Mouse (Mus musculus) cerebellum, postnatal 25 days (tissue): ENCODE results near the gene Acvr1b.

Experiments
- DNase-seq, 2 experiments: peaks; one replicate each; pipeline ENCODE4 v3.0.0; 2021; ENCODE audit warnings: mixed read lengths in 2 of 2

Acvr1b gene

GRCm38 (mm10) chr15:101233183-101233582 is 59.3 kb downstream of the Acvr1b start:
- DNase-seq, result peak in 1 of 2 experiments; percentile 31

- no peak for DNase-seq
These were observed 59.9 kb downstream of the Acvr1b start for GRCm38 (mm10) chr15:101233641-101234275.

- peak in 1 of 2 experiments; percentile 27 for DNase-seq
These were observed 60.9 kb downstream of the Acvr1b start for GRCm38 (mm10) chr15:101234611-101235341.

GRCm38 (mm10) chr15:101235342-101235698 is 61.5 kb downstream of the Acvr1b start:
- DNase-seq, result no peak

- no peak for DNase-seq
These were observed 62.0 kb downstream of the Acvr1b start for GRCm38 (mm10) chr15:101235728-101236327.

GRCm38 (mm10) chr15:101236878-101237277 is 63.0 kb downstream of the Acvr1b start:
- DNase-seq, result peak; percentile 68 to 81

- peak; percentile 73 to 85 for DNase-seq
These were observed 65.1 kb downstream of the Acvr1b start for GRCm38 (mm10) chr15:101238885-101239511.

- no peak for DNase-seq
These were observed 66.0 kb downstream of the Acvr1b start for GRCm38 (mm10) chr15:101239821-101240220.

- DNase-seq, result peak; percentile 91 to 94
These were observed 66.9 kb downstream of the Acvr1b start for GRCm38 (mm10) chr15:101240799-101241204.

GRCm38 (mm10) chr15:101241236-101241635 is 67.4 kb downstream of the Acvr1b start:
- DNase-seq, result no peak

- DNase-seq, result no peak
These were observed 68.0 kb downstream of the Acvr1b start for GRCm38 (mm10) chr15:101241853-101242252.

- DNase-seq, result peak; percentile 85 to 91
These were observed 68.8 kb downstream of the Acvr1b start for GRCm38 (mm10) chr15:101242645-101243044.

GRCm38 (mm10) chr15:101244012-101244411 is 70.1 kb downstream of the Acvr1b start:
- no peak for DNase-seq

GRCm38 (mm10) chr15:101246231-101247154 is 72.6 kb downstream of the Acvr1b start:
- peak; percentile 93 to 95 for DNase-seq

- DNase-seq, result no peak
These were observed 73.3 kb downstream of the Acvr1b start for GRCm38 (mm10) chr15:101247155-101247498.

GRCm38 (mm10) chr15:101248029-101248710 is 74.3 kb downstream of the Acvr1b start:
- DNase-seq, result no peak

- DNase-seq, result no peak
These were observed 76.4 kb downstream of the Acvr1b start for GRCm38 (mm10) chr15:101250220-101250800.

GRCm38 (mm10) chr15:101251930-101252329 is 78.1 kb downstream of the Acvr1b start:
- DNase-seq, result no peak

GRCm38 (mm10) chr15:101252614-101253013 is 78.7 kb downstream of the Acvr1b start:
- DNase-seq, result no peak

GRCm38 (mm10) chr15:101253563-101253885 is 79.7 kb downstream of the Acvr1b start:
- no peak for DNase-seq
